Mouse (Mus musculus) heart, embryonic 16.5 days (tissue): ENCODE measurements at regions not wholly inside any gene's neighbourhood (a gene's known extent, or its start where the extent isn't known, plus 50 kb on each side); places are given as distances from the start of the nearest gene placed in this dataset.

Experiments
- ATAC-seq: fragments of 200-750 bp; cut with Nextera tagmentation; replicated peaks from 2 replicates; pipeline ENCODE4 v1.8.0; 2017; ENCODE audit warnings: moderate number of reproducible peaks; ENCODE audit not compliant: insufficient read depth, low FRiP score; ENCODE audit errors: extremely low read depth
- H3K27ac ChIP-seq: fragments of 300-500 bp; sonication (generic); 2 replicates; pipeline ENCODE4 v1.5.1; 2014; ENCODE audit warnings: mild to moderate bottlenecking, low read length, control low read depth, moderate library complexity
- H3K27me3 ChIP-seq: fragments of 300-500 bp; sonication (generic); 2 replicates; pipeline ENCODE4 v1.6.1; 2014; ENCODE audit warnings: low read length, mixed read lengths; ENCODE audit not compliant: control insufficient read depth, insufficient read depth
- H3K36me3 ChIP-seq: fragments of 300-500 bp; sonication (generic); 2 replicates; pipeline ENCODE4 v1.6.1; 2014; ENCODE audit not compliant: control insufficient read depth, insufficient read depth
- H3K4me1 ChIP-seq: fragments of 300-500 bp; sonication (generic); 2 replicates; pipeline ENCODE4 v1.6.1; 2014; ENCODE audit warnings: low read length, mixed read lengths; ENCODE audit not compliant: control insufficient read depth, insufficient read depth
- H3K4me2 ChIP-seq: fragments of 300-500 bp; sonication (generic); 2 replicates; pipeline ENCODE4 v1.6.1; 2014; ENCODE audit warnings: low read depth, mild to moderate bottlenecking, control low read depth, low read length
- H3K4me3 ChIP-seq: fragments of 300-500 bp; sonication (generic); 2 replicates; pipeline ENCODE4 v1.5.1; 2014; ENCODE audit warnings: mild to moderate bottlenecking, control low read depth, low read length
- H3K9ac ChIP-seq: fragments of 300-500 bp; sonication (generic); 2 replicates; pipeline ENCODE4 v1.6.1; 2014; ENCODE audit warnings: low read length, control low read depth
- H3K9me3 ChIP-seq: fragments of 300-500 bp; sonication (generic); replicated peaks from 2 replicates; pipeline ENCODE4 v1.6.1; 2016; ENCODE audit warnings: low read length; ENCODE audit not compliant: control insufficient read depth
- WGBS: fragments of 180-500 bp; shearing (Covaris S2); extraction: QIAGEN DNeasy Blood & Tissue Kit; methylation state at CpG from one replicate; pipeline ENCODE4 v1.1.7; 2014; 5-methylcytosine and 5-hydroxymethylcytosine counted together

DNA sequence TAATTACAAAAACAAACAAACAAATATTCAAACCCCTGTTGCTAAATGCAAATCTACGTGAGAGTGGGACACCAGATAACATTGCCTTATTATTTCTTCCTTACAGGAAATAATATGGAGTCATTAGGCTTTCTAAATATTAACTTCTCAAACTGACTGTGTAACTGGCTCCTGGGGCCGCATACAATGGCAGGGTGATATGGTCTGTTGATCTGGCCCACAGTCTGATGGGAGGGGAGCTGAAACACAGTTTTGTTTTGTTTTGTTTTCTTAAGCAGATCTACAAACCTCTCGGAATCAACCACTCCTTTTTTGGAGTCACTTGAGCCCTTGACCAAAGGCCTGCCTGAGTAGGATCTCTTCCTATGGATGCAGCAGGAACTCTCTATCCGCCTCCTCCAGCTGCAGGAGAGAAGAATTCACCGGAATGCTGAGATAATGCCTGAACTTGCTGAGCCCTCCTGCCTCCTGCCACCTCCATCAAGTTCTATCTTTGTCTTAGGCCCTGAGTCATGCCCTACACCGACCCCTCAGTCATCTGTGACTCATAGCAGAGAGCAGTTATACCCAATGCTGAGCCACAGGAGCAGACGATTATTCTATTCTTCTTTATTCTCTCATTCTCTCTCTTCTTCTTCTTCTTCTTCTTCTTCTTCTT, 534.5 kb upstream of the Btbd3 start:
- ATAC-seq = no peak

DNA sequence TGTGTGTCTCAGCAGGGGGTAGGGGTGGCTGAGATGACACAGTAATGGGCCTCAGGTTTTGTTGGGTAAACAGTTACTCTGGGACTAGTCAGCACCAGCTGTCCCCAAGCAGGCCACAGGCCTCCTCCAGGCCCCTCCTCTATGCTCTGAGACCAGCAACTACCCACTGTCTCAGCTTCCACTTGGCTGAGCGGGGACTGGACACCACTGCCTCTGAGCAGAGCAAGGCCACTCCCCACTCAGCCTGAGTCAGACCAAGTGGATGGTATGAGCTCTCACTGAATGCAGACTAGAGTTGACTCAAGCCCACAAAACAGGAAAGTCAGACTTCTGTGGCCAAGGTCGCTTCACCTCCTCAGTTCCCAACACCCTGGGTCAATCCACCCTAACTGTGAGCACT, 540.5 kb upstream of the Btbd3 start:
- H3K27me3 ChIP-seq = no peaks in the 10 kb centered on the region
- no peak for ATAC-seq

More for the DNA sequence above, 534.5 kb upstream of the Btbd3 start:
- no peak overlapping the region for H3K27ac ChIP-seq
- WGBS = 54% methylated on average over 7 of the region's 7 CpGs
- no peaks in the 10 kb centered on the region for H3K36me3 ChIP-seq
- H3K4me2 ChIP-seq = no peak overlapping the region
- no peaks in the 10 kb centered on the region for H3K27me3 ChIP-seq
- no peaks in the 10 kb centered on the region for H3K4me1 ChIP-seq
- H3K9ac ChIP-seq = no peak overlapping the region
- H3K4me3 ChIP-seq = no peak overlapping the region
- H3K9me3 ChIP-seq = no peaks in the 10 kb centered on the region

DNA sequence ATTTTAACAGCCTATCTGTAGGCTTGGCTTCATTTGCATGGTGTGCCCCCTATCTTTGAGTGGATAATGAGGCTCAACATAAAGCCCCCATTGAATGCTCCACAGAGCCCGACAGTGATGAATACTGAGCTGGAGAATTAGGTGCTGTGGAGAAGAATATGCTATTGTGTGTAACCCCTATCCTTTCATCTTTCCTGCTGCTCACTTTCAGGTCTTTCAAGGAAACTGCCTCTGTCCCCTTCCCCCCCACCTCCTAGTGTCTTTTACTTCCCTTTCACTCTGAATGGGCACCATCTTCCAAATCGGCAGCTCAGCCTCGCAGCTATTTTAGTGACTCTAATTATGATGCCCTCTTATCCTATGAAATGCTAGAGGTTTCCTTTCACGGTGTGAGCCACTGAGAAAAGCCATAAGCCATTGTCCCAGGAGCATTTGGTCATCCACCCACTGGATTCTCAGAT, 549.8 kb upstream of the Btbd3 start:
- no peaks in the 10 kb centered on the region for H3K9me3 ChIP-seq
- no peaks in the 10 kb centered on the region for H3K36me3 ChIP-seq
- 8% methylated on average over 4 of the region's 4 CpGs for WGBS
- peaks cover 6% of the 10 kb centered on the region; the same call in 1 of the 2 replicates for H3K4me1 ChIP-seq
- H3K27me3 ChIP-seq = no peaks in the 10 kb centered on the region
- no peak for ATAC-seq
- H3K4me2 ChIP-seq = peak overlapping the region; percentile 50
- H3K9ac ChIP-seq = no peak overlapping the region
- H3K27ac ChIP-seq = no peak overlapping the region
- H3K4me3 ChIP-seq = 0 out of 2 replicates have a peak overlapping the region, but pooled peaks have one; percentile 8

More for the DNA sequence above, 540.5 kb upstream of the Btbd3 start:
- Histone ChIP-seq H3K9me3 (no peaks in the 10 kb centered on the region), H3K36me3 (no peaks in the 10 kb centered on the region), H3K4me2 (no peak overlapping the region), H3K4me1 (no peaks in the 10 kb centered on the region), H3K27ac (no peak overlapping the region), H3K4me3 (no peak overlapping the region), H3K9ac (no peak overlapping the region)
- WGBS = 74% methylated on average over 2 of the region's 2 CpGs

DNA sequence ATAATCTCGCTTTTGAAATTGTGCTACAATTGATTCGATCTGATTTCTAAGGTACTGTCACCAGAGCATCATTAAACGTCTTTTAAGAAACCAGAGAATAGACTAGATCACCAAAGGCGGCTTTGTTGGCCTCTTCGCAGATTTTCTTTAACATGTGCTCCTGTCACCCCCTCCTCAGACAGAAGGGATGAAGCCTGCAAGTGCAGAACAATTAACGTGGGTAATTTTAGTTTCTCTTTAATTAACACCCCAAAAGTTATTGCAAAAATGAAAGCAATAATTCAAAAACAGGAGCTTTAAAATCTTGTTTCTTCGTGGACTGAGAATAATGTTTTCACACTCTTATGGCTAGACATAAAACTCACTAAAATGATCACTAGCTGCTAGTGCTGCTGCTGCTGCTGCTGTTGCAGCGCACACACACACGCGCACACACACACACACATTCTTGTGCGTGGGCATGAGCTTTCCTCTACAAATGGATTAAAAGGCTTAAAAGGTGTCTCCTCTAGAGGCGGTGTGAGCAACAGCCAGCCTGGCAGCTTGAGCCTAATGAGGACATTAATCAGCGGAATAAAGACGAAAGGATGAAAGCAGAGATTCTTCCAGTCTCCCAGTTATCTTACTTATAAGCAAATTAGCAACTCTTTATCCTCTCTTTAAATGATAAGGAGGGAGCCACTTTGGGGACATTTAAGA, 550.5 kb upstream of the Btbd3 start:
- WGBS = 51% methylated on average over 14 of the region's 14 CpGs
- no peaks in the 10 kb centered on the region for H3K36me3 ChIP-seq
- H3K4me3 ChIP-seq = 0 out of 2 replicates have a peak overlapping the region, but pooled peaks have one; percentile 16
- no peak overlapping the region for H3K27ac ChIP-seq
- H3K27me3 ChIP-seq = no peaks in the 10 kb centered on the region
- H3K4me2 ChIP-seq = peak overlapping the region; percentile 50
- ATAC-seq = no peak
- H3K4me1 ChIP-seq = peaks cover 6% of the 10 kb centered on the region; the same call in 1 of the 2 replicates
- no peak overlapping the region; the same call in 1 of the 2 replicates for H3K9ac ChIP-seq
- no peaks in the 10 kb centered on the region for H3K9me3 ChIP-seq

DNA sequence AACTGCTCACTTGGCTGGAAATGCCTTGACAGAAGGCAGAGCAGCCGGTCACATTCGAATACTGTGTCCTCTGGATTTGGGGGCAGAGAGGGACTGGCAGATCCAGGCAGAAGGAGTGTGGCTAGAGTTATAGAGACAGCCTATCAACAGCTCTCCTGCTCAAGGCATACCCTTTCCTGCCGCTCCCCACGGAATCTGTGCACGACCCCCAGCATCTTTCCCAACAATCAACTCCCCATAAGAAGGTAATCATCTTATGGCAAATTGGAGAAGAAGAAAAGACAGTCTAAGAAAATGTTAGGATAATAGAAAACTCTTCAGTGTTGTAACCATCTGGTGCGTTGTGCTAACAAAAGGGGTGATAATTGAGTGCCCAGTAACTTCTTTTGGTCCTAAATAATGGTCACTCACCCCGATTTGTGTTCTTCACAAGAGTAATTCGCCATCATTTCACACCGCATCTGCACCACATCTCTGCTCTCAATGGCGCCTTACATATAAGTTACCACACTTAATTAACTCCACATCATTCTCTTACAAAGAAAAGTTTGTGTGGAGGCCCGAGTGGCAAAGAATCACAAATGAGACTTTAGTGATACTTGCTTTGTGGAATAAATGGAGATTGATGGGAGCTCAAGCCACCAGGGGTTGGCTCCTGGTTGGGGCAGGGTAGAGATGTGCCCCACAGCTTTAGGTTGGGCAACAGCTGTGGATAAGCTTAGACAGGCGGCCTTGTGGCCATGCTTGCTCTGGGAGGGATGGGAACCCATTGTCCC, 551.2 kb upstream of the Btbd3 start:
- WGBS = 76% methylated on average over 12 of the region's 12 CpGs
- Histone ChIP-seq H3K4me1 (peaks cover 6% of the 10 kb centered on the region; the same call in 1 of the 2 replicates), H3K9me3 (no peaks in the 10 kb centered on the region), H3K36me3 (no peaks in the 10 kb centered on the region), H3K4me2 (no peak overlapping the region), H3K9ac (no peak overlapping the region), H3K27me3 (no peaks in the 10 kb centered on the region), H3K4me3 (no peak overlapping the region), H3K27ac (no peak overlapping the region)
- no peak for ATAC-seq

DNA sequence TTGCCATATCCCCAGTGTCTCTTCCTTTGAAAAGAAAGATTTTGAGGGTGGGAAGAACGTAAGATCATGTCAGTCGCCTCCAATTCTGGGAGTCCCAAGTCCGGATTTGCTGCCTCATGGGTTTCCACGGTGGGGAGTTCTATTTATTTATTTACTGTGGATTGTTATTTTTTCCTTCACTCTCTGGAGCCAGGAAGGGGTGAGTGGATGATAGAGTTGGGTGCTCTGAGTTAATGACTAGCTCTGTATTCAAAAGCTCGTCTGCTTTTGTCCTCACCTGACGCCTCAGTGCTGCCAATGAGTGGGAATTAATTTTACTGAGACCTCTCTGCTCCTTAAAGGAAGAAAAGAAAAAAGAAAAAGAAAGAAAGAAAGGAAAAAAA, 551.8 kb upstream of the Btbd3 start:
- Histone ChIP-seq H3K27me3 (no peaks in the 10 kb centered on the region), H3K27ac (no peak overlapping the region), H3K4me1 (peaks cover 6% of the 10 kb centered on the region; the same call in 1 of the 2 replicates), H3K9me3 (no peaks in the 10 kb centered on the region), H3K9ac (no peak overlapping the region), H3K4me3 (no peak overlapping the region), H3K4me2 (no peak overlapping the region), H3K36me3 (no peaks in the 10 kb centered on the region)
- ATAC-seq = no peak
- 76% methylated on average over 6 of the region's 6 CpGs for WGBS

DNA sequence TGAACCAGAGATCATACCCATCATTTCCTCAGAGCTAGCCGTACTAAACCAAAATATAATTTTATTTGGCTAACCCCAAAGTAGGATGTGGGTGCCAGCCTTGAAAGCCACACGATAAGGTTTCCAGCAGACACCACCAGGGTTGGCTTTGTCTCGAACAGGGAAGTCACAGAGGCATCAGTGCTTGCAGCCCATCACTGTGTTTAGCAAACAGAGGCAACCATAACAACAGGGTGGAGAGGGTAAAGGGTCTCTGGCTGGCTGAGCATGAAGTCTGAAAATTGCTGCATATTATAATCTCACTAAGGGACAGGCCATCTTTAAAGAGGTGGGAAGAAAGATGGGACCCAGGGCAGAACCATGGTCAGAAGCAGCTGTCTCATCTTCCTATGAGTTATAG, 552.3 kb upstream of the Btbd3 start:
- Histone ChIP-seq H3K4me1 (peaks cover 6% of the 10 kb centered on the region; the same call in 1 of the 2 replicates), H3K4me3 (no peak overlapping the region), H3K27me3 (no peaks in the 10 kb centered on the region), H3K9me3 (no peaks in the 10 kb centered on the region), H3K27ac (no peak overlapping the region), H3K4me2 (no peak overlapping the region), H3K9ac (no peak overlapping the region), H3K36me3 (no peaks in the 10 kb centered on the region)
- WGBS = 67% methylated on average over 3 of the region's 3 CpGs
- ATAC-seq = no peak

DNA sequence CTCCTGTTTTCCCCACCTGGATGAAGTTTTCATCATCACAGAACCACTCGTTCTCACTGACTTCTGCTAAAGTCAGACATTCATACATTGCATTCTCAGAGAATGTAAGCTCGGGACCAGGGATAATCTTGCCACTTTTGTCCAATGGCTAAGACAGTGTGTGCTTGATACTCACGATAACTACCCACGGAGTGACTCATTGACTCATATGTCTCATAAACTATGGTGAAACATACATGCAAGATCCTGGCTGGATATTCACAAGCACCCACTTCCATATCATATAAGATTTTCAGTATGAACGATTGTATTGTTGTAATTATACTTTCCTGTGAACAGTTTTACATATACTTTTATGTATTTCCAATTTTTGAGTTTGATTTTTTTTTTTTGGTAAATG, 560.5 kb upstream of the Btbd3 start:
- Histone ChIP-seq H3K27ac (no peak overlapping the region), H3K27me3 (no peaks in the 10 kb centered on the region), H3K36me3 (no peaks in the 10 kb centered on the region), H3K9ac (no peak overlapping the region), H3K9me3 (no peaks in the 10 kb centered on the region), H3K4me2 (no peak overlapping the region), H3K4me3 (no peak overlapping the region), H3K4me1 (no peaks in the 10 kb centered on the region)
- WGBS = 85% methylated on average over 5 of the region's 5 CpGs
- ATAC-seq = no peak

DNA sequence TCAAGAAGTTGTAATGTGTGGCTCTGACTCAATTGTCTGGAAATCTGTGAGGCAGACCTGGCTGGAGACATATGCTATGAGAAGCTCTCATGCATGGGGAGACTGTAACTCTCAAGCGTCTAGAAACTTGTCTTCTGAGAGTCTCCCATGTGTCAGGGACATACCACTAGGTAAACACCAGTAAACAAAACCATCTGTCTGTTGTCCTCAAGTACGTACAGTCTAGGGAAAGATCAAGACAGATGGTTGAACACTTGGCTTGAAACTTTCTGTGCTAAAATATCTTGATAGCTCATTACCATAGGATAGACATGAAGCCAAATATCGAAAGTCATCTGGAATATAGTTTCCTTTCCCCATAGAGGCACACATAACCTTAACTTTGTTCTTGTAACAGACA, 562.3 kb upstream of the Btbd3 start:
- Histone ChIP-seq H3K27me3 (no peaks in the 10 kb centered on the region), H3K4me2 (no peak overlapping the region), H3K27ac (no peak overlapping the region), H3K36me3 (no peaks in the 10 kb centered on the region), H3K4me1 (no peaks in the 10 kb centered on the region), H3K9ac (no peak overlapping the region), H3K4me3 (no peak overlapping the region), H3K9me3 (no peaks in the 10 kb centered on the region)
- no peak for ATAC-seq
- 82% methylated on average over 3 of the region's 3 CpGs for WGBS
